In the genomic region with DNA sequence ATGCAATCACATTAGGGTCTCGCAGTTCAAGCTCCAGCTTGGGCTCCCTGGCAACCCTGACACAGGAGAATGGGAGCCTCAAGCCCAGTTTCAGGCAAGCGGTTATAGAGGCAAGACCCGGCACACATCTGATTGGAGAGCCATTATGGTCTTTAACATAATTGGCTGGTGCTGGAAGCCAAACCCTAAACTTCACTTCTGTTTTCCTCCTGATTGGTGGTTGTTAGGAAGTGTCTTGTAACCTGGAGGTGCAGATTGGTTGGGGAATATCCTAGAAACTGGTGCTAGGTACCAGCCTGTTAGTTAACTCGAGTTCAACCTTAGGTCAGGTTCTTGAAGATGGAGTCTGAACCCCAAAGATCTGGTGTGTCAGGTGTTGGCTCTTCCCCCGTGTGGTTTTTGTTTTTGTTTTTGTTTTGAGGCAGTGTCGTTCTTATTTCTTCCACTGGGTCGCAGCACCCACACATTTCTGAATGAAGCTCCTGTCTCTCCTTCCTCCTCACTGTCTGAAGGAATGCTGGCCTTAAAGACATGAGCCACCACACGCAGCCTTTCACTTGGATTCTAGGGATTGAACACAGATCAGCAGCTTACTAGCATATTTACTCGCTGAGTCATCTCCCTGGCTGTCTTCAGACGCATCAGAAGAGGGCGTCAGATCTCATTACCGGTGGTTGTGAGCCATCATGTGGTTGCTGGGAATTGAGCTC, we compare ENCODE assay signal across 21 mouse cellular contexts. TPM values are rescaled to one million over a fixed set of nuclear protein-coding genes. Genes with fewer than 3 reads are reported as not detected.
DNase-seq lines count a peak whose midpoint lies in the region; ATAC-seq and TF ChIP-seq lines count a peak whose summit lies in the region.
"Had no signal": no experiment of that assay in that cellular context is flagged by ENCODE, and none has a peak within 500 bp of the region (broad histone marks: within the 10 kb centered on the region; RNA-seq: fewer than 3 reads in every experiment).

No protein-coding gene starts in this region.

- no peaks in the 10 kb centered on the region for H3K4me1 ChIP-seq in forebrain, postnatal 0 days (ENCODE audit: insufficient read depth)
- no peaks in the 10 kb centered on the region for H3K4me1 ChIP-seq in forebrain, embryonic 13.5 days
- H3K4me1 ChIP-seq in lung, embryonic 14.5 days (ENCODE audit: insufficient read depth), result no peaks in the 10 kb centered on the region
- no peaks in the 10 kb centered on the region for H3K4me1 ChIP-seq in liver, embryonic 12.5 days
- H3K4me1 ChIP-seq: embryonic facial prominence, embryonic 13.5 days; hindbrain, embryonic 12.5 days; liver, embryonic 13.5 days; neural tube, embryonic 15.5 days had no signal

- WGBS in forebrain, postnatal 0 days, result 55% methylated on average over 12 of the region's 12 CpGs
- WGBS in forebrain, embryonic 13.5 days, result 63% methylated on average over 12 of the region's 12 CpGs
- 44% methylated on average over 12 of the region's 12 CpGs for WGBS in lung, embryonic 14.5 days
- 36% methylated on average over 12 of the region's 12 CpGs for WGBS in liver, embryonic 12.5 days (ENCODE audit: insufficient replicate concordance)

- intact Hi-C loops in heart, postnatal 25 days (cut with DNase I), result no loop called here

- DNase-seq in forebrain, postnatal 0 days, result no peak
- DNase-seq in lung, embryonic 14.5 days, result peak; percentile 4
- no peak for DNase-seq in lung, postnatal 10 days
- peak; percentile 35 for DNase-seq in Patski (ENCODE audit: low read depth, low spot score)
- no peak for DNase-seq in heart, postnatal 25 days (ENCODE audit: low spot score)
- DNase-seq in adrenal gland, postnatal 25 days, result no peak
- DNase-seq: adrenal gland, adult 8-10 months; cerebellum, postnatal 25 days; gastrocnemius, postnatal 10 days; kidney, adult 8-10 months; liver, embryonic 13.5 days; lung, postnatal 4 days; retina, postnatal 1 day; thymus, postnatal 36 days had no signal

- in situ Hi-C loops in Patski (cut with MboI; ENCODE audit: low pct_unique_long_range_greater_than_20kb), result no loop called here

- no peak overlapping the region for H3K9ac ChIP-seq in forebrain, postnatal 0 days
- no peak overlapping the region for H3K9ac ChIP-seq in forebrain, embryonic 13.5 days
- no peak overlapping the region for H3K9ac ChIP-seq in lung, embryonic 14.5 days
- no peak overlapping the region for H3K9ac ChIP-seq in liver, embryonic 12.5 days
- H3K9ac ChIP-seq: embryonic facial prominence, embryonic 13.5 days; hindbrain, embryonic 12.5 days; liver, embryonic 13.5 days; neural tube, embryonic 15.5 days had no signal

- TF ChIP-seq CTCF in forebrain, postnatal 0 days (IDR thresholded peaks at IDR 0.05; ENCODE audit: low read depth), result peak; percentile 49
- TF ChIP-seq CTCF in lung, embryonic 14.5 days (IDR thresholded peaks at IDR 0.05; ENCODE audit: low read depth), result peak; percentile 29; the same call in 1 of the 2 replicates
- peak; percentile 59 for TF ChIP-seq CTCF in Patski (IDR thresholded peaks at IDR 0.05)

- H3K9me3 ChIP-seq in forebrain, postnatal 0 days (ENCODE audit: low read length), result no peaks in the 10 kb centered on the region
- H3K9me3 ChIP-seq in forebrain, embryonic 13.5 days (replicated peaks), result no peaks in the 10 kb centered on the region
- no peaks in the 10 kb centered on the region for H3K9me3 ChIP-seq in lung, embryonic 14.5 days (ENCODE audit: low read depth, low read length)
- H3K9me3 ChIP-seq in liver, embryonic 12.5 days (replicated peaks), result no peaks in the 10 kb centered on the region
- H3K9me3 ChIP-seq: embryonic facial prominence, embryonic 13.5 days; hindbrain, embryonic 12.5 days; liver, embryonic 13.5 days; neural tube, embryonic 15.5 days had no signal

- H3K4me2 ChIP-seq in forebrain, postnatal 0 days (ENCODE audit: low read depth), result no peak overlapping the region
- no peak overlapping the region for H3K4me2 ChIP-seq in forebrain, embryonic 13.5 days
- no peak overlapping the region for H3K4me2 ChIP-seq in lung, embryonic 14.5 days
- peak overlapping the region; percentile 17; the same call in 1 of the 2 replicates for H3K4me2 ChIP-seq in liver, embryonic 12.5 days
- H3K4me2 ChIP-seq: embryonic facial prominence, embryonic 13.5 days; heart, embryonic 11.5 days; hindbrain, embryonic 12.5 days; liver, embryonic 13.5 days; neural tube, embryonic 15.5 days had no signal

- CTCF ChIA-PET in Patski (lab: Charles Lee), result interaction anchor here (0.9 to 1.7 kb wide), 6 partner anchors 9 to 148 kb away, joined by 3 to 8 read pairs (median 3); no protein-coding TSS in a partner anchor

- no peaks in the 10 kb centered on the region for H3K27me3 ChIP-seq in forebrain, postnatal 0 days (ENCODE audit: insufficient read depth, low read length)
- no peaks in the 10 kb centered on the region for H3K27me3 ChIP-seq in forebrain, embryonic 13.5 days
- no peaks in the 10 kb centered on the region for H3K27me3 ChIP-seq in lung, embryonic 14.5 days (ENCODE audit: insufficient read depth, low read length)
- no peaks in the 10 kb centered on the region for H3K27me3 ChIP-seq in Patski
- H3K27me3 ChIP-seq in liver, embryonic 12.5 days (replicated peaks), result peaks cover 20% of the 10 kb centered on the region
- H3K27me3 ChIP-seq: embryonic facial prominence, embryonic 13.5 days; hindbrain, embryonic 12.5 days; neural tube, embryonic 15.5 days had no signal

- H3K27ac ChIP-seq in forebrain, postnatal 0 days (ENCODE audit: low read depth, low read length), result no peak overlapping the region
- no peak overlapping the region for H3K27ac ChIP-seq in forebrain, embryonic 13.5 days
- H3K27ac ChIP-seq in lung, embryonic 14.5 days (ENCODE audit: low read depth), result no peak overlapping the region
- no peak overlapping the region for H3K27ac ChIP-seq in liver, embryonic 12.5 days
- H3K27ac ChIP-seq: embryonic facial prominence, embryonic 13.5 days; hindbrain, embryonic 12.5 days; liver, embryonic 13.5 days; neural tube, embryonic 15.5 days had no signal

- POLR2A ChIA-PET in Patski (lab: Charles Lee), result no interaction called here

- no peaks in the 10 kb centered on the region for H3K36me3 ChIP-seq in forebrain, postnatal 0 days (ENCODE audit: insufficient read depth)
- H3K36me3 ChIP-seq in forebrain, embryonic 13.5 days (ENCODE audit: poor library complexity, severe bottlenecking), result no peaks in the 10 kb centered on the region
- no peaks in the 10 kb centered on the region for H3K36me3 ChIP-seq in lung, embryonic 14.5 days (ENCODE audit: insufficient read depth)
- H3K36me3 ChIP-seq in liver, embryonic 12.5 days, result no peaks in the 10 kb centered on the region
- H3K36me3 ChIP-seq: embryonic facial prominence, embryonic 13.5 days; hindbrain, embryonic 12.5 days; liver, embryonic 13.5 days; neural tube, embryonic 15.5 days had no signal

- no peak for ATAC-seq in forebrain, postnatal 0 days
- ATAC-seq in forebrain, embryonic 13.5 days, result no peak
- ATAC-seq in lung, embryonic 14.5 days (ENCODE audit: insufficient read depth), result no peak
- ATAC-seq in Patski, result peak; percentile 66
- no peak for ATAC-seq in liver, embryonic 12.5 days
- ATAC-seq: forebrain, embryonic 14.5 days had no signal

- H3K4me3 ChIP-seq in forebrain, postnatal 0 days (ENCODE audit: low read depth, low read length), result no peak overlapping the region
- H3K4me3 ChIP-seq in forebrain, embryonic 13.5 days, result no peak overlapping the region
- H3K4me3 ChIP-seq in lung, embryonic 14.5 days (ENCODE audit: low read depth, low read length), result no peak overlapping the region
- no peak overlapping the region for H3K4me3 ChIP-seq in liver, embryonic 12.5 days
- H3K4me3 ChIP-seq: embryonic facial prominence, embryonic 13.5 days; hindbrain, embryonic 12.5 days; liver, embryonic 13.5 days; neural tube, embryonic 15.5 days had no signal

RNA-seq across cellular contexts. Expression of a gene that starts 15.9 kb away (rescaled TPM):
- 2.0 and 4.0 TPM in 2 replicates for total RNA-seq in forebrain, postnatal 0 days (2014; rRNA removed)
- 2.7 and 4.3 TPM in 2 replicates for polyA plus RNA-seq in forebrain, postnatal 0 days (2015; fragmentation: Nextera tagmentation; extraction: Ambion mirVana)
- polyA plus RNA-seq in forebrain, embryonic 13.5 days (2015; fragmentation: Nextera tagmentation; extraction: Ambion mirVana), result 0.96 and 1.5 TPM in 2 replicates
- polyA plus RNA-seq in lung, embryonic 14.5 days (2014; fragmentation: Nextera tagmentation; extraction: Ambion mirVana), result 1.7 and 2.3 TPM in 2 replicates
- 13.4 TPM for polyA plus RNA-seq in Patski (2021)
- 0.60 and 0.70 TPM in 2 replicates for polyA plus RNA-seq in liver, embryonic 12.5 days (2016; fragmentation: Nextera tagmentation; extraction: Ambion mirVana)
- 100 to 1,000 TPM; 182 to 193 TPM for total RNA-seq in heart, postnatal 25 days (2021)
- total RNA-seq in adrenal gland, postnatal 25 days (2021), result 99.4 and 114 TPM in 2 replicates

RNA-seq across cellular contexts. Expression of a gene that starts 32.1 kb away (rescaled TPM):
- total RNA-seq in forebrain, postnatal 0 days (2014; rRNA removed), result 6.7 and 7.8 TPM in 2 replicates
- polyA plus RNA-seq in forebrain, postnatal 0 days (2015; fragmentation: Nextera tagmentation; extraction: Ambion mirVana), result 7.5 and 9.1 TPM in 2 replicates
- 45.3 and 46.6 TPM in 2 replicates for polyA plus RNA-seq in forebrain, embryonic 13.5 days (2015; fragmentation: Nextera tagmentation; extraction: Ambion mirVana)
- polyA plus RNA-seq in lung, embryonic 14.5 days (2014; fragmentation: Nextera tagmentation; extraction: Ambion mirVana), result 44.0 and 44.2 TPM in 2 replicates
- polyA plus RNA-seq in Patski (2021), result 13.2 TPM
- polyA plus RNA-seq in liver, embryonic 12.5 days (2016; fragmentation: Nextera tagmentation; extraction: Ambion mirVana), result 40.1 and 40.7 TPM in 2 replicates
- total RNA-seq in heart, postnatal 25 days (2021), result 10 to 100 TPM; 29.7 to 32.3 TPM
- total RNA-seq in adrenal gland, postnatal 25 days (2021), result 6.7 and 15.0 TPM in 2 replicates

RNA-seq across cellular contexts. Expression of a gene that starts 34.2 kb away (rescaled TPM):
- total RNA-seq in forebrain, postnatal 0 days (2014; rRNA removed), result 4.6 and 5.8 TPM in 2 replicates
- 6.9 and 7.6 TPM in 2 replicates for polyA plus RNA-seq in forebrain, postnatal 0 days (2015; fragmentation: Nextera tagmentation; extraction: Ambion mirVana)
- 6.7 and 9.0 TPM in 2 replicates for polyA plus RNA-seq in forebrain, embryonic 13.5 days (2015; fragmentation: Nextera tagmentation; extraction: Ambion mirVana)
- 8.9 and 11.3 TPM in 2 replicates for polyA plus RNA-seq in lung, embryonic 14.5 days (2014; fragmentation: Nextera tagmentation; extraction: Ambion mirVana)
- 34.1 TPM for polyA plus RNA-seq in Patski (2021)
- polyA plus RNA-seq in liver, embryonic 12.5 days (2016; fragmentation: Nextera tagmentation; extraction: Ambion mirVana), result 8.2 and 8.8 TPM in 2 replicates
- total RNA-seq in heart, postnatal 25 days (2021), result 1 to 10 TPM in 1 of 2 experiments, under 1 TPM in 1; 0.83 to 1.4 TPM
- total RNA-seq in adrenal gland, postnatal 25 days (2021), result 12.0 and 12.1 TPM in 2 replicates

Comparison
In these comparisons a context has a peak if more than half of its experiments do, and no peak if none do; other contexts are left out.
1. DNase-seq: peak in lung, embryonic 14.5 days (single experiment) and Patski (single experiment); none in forebrain, postnatal 0 days (single experiment), lung, postnatal 10 days (single experiment), heart, postnatal 25 days (single experiment) and adrenal gland, postnatal 25 days (single experiment).
2. Peak in every context shown above with its lines, with median percentiles within 50 percentile points of each other: CTCF ChIP-seq.